Mouse (Mus musculus) left cerebral cortex, postnatal 25 days (tissue): ENCODE measurements at regions not wholly inside any gene's neighbourhood (a gene's known extent, or its start where the extent isn't known, plus 50 kb on each side); places are given as distances from the start of the nearest gene placed in this dataset.

Source experiments
- DNase-seq, 2 experiments: peaks; one replicate each; pipeline ENCODE4 v3.0.0; 2022; ENCODE audit warnings: low spot score in 2 of 2, mixed read lengths in 1 of 2
- intact Hi-C: fragments of 180-260 bp; cut with DNase I; formaldehyde crosslinking; loops from one replicate; pipeline ENCODE4 v1.15.1; 2025

DNA sequence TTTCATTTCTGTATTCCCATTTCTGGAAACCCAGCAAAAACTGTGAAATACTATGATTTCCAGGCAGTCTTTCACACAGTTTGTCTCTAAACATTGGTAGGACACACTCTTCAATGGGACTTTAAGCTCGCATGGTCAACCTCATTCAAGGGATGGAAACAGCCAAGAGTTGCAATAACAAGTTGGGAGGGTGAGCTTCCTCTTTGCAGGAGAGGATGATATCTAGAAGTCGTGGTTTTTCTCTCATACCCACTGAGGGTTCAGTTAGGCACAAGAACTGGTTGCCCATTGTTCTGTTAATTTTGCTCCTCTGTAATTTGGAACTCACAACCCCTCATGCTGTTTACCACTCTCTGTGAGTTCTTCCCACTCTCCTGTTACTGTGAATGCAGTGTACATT is 290.5 kb downstream of the Satb1 start:
- intact Hi-C loops = no loop called here
- no peak for DNase-seq

DNA sequence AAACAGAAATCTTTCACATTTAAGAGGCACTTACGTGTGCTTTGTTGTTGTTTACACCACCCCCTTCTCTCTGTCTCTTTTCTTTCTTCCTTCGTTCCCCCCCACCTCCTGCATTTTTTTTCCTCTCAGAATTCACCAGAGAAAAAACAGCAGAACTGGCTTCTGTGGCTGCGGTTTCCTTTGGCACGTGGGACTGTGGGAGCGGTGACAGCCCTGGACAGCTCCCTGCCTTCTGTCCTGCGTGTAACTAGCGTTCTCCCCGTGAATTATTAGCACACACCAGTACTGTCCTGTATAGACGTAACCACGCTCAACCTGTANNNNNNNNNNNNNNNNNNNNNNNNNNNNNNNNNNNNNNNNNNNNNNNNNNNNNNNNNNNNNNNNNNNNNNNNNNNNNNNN is 298.4 kb downstream of the Satb1 start:
- intact Hi-C loops = no loop called here
- DNase-seq = peak; percentile 21 to 51

DNA sequence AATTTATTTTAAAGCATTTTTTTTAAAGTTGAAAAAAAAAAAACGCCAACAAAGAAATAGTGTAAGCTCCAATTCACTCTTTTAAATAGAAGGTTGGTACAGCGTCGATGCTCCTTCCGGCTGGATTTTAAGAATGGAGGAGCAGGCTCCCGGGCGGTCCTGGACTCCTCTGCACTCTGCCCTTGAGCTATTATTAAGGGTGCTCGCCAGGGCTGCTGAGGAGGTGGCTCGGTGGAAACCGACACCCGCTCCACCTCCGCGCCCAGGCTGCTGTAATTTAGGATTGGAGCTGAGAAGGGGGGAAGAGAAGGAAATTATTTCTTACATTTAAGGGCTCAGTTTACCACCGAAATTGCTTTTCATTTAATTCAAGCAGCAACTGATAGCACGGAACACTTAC is 298.8 kb downstream of the Satb1 start:
- DNase-seq = peak in 1 of 2 experiments; percentile 32
- intact Hi-C loops = no loop called here

DNA sequence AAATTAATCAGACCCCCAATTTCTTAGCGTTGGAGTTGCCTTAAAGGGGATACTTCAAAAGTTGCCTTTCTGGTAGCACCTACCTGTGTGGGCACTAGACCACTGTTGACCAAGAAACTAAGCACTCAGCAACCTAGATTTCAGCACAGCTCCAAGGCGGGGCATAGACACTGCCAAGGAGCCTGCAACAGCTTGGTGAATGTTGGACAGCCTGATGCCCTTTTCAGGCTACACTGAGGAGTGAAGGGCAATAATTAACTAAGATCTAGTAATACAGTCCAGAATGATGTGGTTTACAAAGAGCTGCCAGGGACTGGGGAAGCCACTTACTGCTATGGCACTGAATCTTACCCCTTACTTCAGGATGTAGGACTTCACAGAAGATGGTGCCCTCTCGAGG is 304.9 kb downstream of the Satb1 start:
- DNase-seq = no peak
- intact Hi-C loops = no loop called here

DNA sequence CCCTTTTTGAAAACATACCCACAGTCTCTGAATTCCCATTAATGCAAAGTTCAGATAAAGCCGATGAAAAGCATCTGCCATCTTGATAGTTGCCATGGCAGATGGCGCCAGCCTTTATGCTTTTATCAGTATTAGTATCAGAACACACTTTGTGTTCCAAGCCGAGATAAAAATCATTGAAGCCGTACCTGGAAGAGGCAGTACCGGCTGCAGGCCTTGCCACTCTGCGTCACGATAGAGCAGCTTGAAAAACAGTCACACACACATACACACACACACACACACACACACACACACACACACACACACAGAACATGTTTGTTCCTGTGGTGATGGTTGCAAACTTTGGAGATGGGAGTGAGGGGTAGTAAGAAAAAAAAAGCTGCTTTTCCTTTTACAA is 306.2 kb downstream of the Satb1 start:
- no peak for DNase-seq
- intact Hi-C loops = no loop called here

DNA sequence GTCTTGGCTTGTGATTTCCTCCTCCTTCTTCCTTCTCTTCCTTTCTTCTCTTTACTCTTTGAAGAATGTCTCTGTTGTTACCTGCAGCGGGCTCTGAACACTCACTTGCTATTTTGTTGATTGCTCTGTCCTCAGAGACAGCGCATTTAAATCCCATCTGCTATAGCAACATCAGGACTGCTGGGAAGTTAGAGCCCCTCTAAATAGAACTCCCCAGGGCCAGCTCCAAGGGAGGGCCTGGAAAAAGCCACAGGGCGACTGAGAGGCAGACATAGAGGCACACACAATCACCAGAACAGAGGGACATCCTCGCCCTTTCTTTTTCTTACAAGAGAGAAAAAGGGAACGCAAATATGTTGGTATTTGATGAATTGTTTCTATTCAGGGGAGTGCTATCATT is 306.6 kb downstream of the Satb1 start:
- DNase-seq = no peak
- intact Hi-C loops = no loop called here

DNA sequence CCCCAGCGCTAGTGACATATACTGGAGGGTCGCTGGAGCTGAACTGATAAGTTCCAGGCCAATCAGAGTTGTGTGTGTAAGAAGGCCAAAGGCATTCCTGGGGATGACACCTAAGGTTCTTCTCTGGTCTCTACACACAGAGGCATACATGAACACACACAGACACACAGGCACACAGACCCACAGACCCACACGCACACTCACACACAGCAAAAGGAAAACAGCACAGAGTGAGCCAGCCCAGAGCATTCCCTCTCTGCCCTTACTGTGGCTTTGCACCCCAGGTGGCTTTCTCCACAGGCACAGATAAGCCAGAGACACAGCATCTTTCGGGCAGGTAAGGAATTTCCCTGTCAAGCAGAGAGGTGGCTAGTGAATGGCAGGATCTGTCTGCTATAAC is 307.1 kb downstream of the Satb1 start:
- intact Hi-C loops = no loop called here

DNA sequence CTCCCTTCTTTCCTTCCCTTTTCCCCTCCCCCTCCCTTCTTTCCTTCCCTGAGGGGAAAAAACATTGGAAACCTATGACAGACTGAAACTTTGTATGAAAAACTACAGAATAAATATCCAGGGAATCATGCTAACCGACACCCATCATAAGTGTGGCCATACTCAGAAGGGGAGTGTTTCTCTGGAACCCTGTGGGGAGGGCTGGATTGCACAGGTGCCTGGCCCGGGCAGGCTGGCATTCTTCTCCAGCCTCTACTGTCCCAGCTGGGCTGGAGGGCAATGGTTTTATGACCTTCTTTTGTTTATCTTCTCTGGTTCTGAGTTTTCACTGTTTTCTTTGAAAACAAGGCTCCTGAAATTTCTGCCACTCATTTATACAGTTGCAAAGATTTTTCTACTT is 307.9 kb downstream of the Satb1 start:
- no peak for DNase-seq
- intact Hi-C loops = no loop called here

More for the DNA sequence above, 307.1 kb downstream of the Satb1 start:
- DNase-seq = no peak

DNA sequence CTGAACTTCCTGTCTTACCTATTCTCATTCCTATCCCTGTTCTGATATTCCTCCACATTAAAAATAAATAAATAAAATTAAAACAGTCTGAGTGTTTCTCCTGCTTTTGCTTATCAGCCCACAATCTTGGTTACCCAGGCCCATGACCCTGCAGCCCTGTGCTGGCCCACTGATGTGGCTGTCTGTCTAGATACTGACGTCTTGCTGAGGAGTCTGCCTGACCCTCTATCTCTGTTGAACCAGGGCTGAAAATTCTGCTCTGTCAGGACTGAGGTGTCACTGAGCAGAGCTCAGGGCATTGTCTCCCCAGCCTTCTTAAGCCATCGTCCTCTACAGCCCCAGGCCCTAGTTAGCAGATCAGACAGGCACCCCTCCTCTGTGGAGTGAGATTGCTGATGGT is 321.2 kb downstream of the Satb1 start:
- intact Hi-C loops = no loop called here
- DNase-seq = no peak

DNA sequence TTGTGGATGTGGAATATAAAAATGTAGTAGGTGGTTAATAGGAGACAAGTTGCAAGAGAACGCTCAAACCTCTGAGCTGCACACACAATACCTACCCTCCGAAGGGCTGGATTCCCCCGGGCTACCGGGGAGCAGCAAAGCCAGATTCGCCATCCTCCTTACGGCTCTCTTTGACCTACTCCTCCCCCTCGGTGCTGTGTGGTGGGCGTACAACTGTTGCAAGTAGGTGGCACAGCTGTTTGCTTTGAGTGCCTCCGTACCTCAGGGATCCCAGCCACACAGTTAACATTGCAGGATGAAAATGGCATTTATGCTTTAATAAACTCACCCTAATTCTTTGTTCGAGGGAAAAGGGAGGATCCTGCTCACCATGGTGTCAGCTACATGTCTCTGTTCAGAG is 321.6 kb upstream of the Tbc1d5 start:
- DNase-seq = peak in 1 of 2 experiments; percentile 7
- intact Hi-C loops = no loop called here

DNA sequence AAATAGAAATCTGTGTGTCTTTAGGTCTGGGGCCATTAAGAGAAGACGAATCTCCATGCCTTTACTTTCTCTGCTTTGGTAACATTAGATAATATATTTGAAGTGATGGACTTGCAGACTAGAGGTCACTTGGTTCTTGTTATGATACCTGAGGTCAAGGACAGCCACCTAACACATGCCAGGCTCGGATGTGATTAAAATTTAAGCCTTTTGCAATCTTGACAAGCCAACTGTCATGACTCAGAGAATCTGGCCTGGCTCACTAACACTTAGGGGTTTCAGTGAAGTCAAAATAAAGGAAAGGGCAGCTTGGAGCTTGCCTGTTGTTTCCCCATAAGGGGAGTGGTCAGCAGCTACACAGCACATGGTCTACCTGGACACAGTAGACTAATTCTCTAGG is 320.4 kb upstream of the Tbc1d5 start:
- intact Hi-C loops = no loop called here
- no peak for DNase-seq

DNA sequence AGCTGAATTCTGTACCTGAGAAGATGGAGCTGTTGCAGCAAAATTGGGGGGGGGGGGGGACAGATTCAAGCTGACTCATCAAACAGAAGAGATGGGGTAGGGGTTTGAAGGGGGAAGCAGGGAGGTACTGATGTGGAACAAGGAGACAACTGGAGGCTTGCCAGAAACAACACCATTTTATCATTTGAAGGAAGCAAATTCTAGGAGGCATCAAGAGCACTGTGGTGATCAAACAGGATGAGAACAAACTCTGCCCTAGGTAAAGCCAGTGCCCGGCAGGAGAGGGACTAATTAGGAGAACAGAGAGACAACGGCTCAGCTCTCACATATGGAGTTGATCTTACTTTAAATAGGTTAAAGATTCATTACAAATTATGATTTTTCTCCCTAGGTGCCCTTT is 315.9 kb upstream of the Tbc1d5 start:
- DNase-seq = no peak
- intact Hi-C loops = no loop called here

DNA sequence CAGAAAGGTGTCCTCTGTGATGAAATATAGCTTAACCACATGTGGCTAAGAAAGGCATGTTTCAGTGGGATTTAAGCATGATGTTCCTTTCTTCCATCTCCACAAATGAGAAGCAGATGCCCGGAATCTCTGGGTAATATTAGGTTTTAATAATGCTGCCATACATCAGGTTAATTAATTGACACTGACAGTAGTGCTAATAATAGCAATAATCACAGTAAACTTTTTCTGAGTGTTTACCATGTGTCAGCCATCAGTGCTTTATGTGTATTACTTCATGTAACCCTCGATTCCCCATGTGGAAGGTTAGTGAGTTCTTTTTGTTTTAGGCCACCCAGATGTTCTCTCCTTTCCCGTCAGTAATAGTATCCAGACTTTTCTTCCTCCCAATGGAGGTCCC is 310.2 kb upstream of the Tbc1d5 start:
- no peak for DNase-seq
- intact Hi-C loops = no loop called here

DNA sequence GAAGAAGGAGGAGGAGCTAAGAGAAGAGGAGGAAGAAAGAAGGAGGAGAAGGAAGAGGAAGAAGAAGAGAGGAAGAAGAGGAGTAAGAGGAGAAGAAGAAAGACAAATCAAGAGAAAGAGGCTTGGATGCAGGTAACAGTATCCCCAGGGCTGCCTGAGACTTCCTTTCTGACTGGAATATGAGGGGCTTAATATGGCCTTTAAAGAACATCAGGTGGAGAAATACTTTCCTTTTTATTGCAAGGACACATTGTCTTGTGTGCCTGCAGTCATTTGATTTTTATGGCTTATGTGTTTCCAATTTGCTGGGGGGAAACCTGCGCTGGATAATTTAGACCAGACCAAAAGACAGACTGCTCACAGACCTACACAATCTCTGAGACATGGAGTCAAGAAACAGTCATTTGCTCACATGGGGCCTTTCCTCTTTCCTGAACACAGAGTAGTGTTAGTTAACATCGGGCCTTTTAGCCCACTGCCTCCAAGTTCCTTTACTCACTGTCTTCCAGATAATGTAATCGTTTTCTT is 308.8 kb upstream of the Tbc1d5 start:
- no peak for DNase-seq

DNA sequence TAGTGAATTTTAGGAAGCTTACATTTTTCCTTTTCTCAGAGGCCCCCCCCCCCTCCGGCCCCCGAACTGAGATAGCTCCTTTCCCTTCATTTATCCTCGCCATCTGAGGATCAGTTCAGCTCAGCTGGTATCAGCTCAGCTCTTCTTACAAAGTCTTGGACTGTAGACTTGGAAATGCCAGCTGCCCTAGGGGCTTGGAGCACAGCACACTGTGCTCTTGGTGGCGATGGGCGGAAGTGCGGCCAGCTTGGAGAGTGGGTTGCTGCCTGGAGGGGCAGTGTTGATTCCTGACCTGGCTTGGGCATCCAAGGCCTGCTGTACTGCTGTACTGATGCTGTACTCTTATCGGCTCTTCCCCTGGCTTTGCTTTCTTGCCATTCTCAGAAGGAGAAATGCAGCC is 298.7 kb upstream of the Tbc1d5 start:
- intact Hi-C loops = no loop called here
- DNase-seq = peak in 1 of 2 experiments; percentile 2

More for the DNA sequence above, 308.8 kb upstream of the Tbc1d5 start:
- intact Hi-C loops = no loop called here

DNA sequence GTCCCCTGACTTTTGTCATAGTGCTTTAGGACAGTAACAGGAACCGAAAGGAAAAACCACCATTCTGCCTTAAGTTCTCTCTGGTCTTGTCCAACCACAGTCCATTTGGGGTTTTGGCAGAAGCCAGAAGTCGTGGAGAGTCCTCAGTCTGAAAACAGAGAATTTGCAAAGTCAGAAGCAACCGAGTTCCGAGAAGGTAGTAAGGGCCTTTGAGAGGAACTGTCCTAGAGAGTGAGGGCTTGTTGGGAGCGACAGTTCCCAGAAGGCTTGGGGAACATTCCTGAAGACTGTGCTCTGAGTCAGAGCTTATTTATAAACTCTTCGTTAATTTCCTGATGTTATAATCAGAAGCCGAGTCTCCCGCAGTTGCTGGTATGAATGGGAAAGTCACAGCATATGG is 298.3 kb upstream of the Tbc1d5 start:
- peak in 1 of 2 experiments; percentile 33 for DNase-seq
- intact Hi-C loops = no loop called here

DNA sequence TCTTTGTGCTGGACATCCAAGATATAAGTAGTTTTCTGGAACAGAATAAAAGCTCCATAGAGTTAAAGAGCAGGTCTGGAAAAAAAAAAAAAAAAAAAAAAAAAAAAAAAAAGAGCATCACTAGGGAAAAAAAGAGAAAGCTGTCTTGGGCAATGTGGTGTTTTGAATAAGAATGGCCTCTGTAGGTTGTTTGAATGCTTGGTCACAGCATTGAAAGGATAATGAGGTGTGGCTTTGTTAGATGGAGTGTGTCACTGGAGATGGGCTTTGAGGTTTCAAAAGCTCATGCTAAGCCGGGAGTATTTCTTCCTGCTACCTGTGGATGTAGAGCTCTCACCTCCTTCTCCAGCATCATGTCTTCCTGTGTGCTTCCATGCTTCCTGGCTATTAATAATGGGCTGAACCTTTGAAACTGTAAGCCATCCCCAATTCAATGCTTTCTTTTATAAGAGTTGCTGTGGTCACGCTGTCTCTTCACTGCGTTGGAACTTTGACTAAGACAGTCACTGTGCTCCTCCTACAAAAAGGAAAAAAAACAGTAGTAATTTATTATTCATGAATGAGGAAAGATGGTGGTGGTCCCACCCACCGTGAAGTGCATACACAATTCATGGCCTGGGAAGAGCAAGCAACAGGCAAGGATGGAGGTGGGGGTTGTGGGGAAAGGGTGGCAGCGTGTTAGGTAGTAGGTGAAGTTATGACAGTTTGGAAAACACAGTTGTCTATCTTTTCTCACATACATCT is 283.2 kb upstream of the Tbc1d5 start:
- no peak for DNase-seq
- intact Hi-C loops = no loop called here

DNA sequence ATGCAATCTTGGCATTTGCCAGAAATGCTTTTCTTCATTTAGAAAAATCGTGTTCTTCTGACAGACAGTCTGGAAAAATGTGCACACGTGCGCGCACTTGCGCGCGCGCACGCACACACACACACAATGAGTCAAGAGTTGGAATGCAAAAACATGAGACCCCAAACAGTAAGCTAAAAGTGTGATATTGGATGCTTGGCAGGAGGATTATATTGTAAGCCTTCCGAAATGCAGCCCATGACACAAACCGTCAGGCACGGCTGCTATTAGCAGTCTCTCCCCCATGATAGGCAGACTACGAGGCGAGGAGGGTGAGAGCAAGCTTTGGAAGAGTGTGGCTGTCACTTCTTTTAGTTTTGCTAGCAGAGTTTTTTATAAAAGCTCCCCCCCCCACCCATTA is 282.1 kb upstream of the Tbc1d5 start:
- peak; percentile 5 to 20 for DNase-seq
- intact Hi-C loops = no loop called here

DNA sequence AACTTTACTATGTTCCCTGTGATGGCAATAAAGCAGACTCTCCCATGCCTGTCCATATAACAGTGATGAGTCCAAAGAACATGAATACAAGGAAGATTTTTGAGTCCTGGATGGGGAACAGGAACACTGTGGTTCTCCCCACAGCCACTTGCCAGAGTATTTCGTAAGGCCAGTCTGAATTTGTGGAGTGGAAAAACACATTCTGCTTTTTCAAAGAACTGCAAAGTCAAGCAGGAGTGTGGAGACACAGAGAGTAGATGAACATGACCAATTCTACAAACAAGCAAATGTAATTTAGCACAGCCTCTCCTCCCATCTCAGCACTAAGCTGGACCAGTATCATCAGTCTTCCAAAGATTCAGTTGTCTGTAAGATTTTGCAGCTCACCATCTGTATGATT is 280.0 kb upstream of the Tbc1d5 start:
- no peak for DNase-seq
- intact Hi-C loops = no loop called here

DNA sequence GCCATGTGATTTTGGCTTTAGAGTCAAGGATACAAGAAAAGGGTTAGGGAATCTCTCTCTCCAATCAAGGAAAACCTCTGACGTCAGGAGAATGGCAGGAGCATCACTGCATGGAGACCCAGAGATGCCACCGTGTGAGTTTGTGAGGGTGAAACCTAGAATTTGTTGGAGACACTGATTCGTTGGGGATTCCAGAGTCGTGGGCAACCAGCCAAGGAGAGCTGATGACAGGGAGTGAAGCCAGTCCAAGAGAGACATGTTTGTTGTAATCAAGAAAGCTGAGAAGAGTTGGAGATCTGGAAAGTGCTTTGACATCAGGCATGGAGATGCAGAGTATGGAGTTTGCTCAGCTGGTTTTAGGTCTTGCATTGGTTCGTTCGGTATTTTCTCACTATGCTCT is 236.6 kb upstream of the Tbc1d5 start:
- intact Hi-C loops = no loop called here
- no peak for DNase-seq

DNA sequence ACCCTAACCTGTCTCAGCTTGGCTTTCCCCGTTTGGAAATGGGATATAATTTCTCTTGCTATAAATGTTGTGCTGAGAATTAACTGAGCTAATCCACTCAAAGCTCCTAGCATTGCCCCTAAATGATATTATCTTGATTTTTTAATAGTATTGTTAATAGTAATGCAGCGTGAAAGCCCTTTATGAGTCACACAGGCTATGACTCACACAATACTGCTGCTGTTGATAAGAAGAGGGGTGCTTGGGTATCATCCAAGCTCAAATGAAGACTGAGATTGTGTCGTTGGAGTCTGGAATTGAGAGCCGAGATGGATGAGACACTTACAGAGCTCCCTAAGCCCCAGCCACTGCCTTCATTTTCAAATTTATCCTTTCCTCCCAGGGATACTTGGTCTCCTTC is 235.2 kb upstream of the Tbc1d5 start:
- DNase-seq = no peak
- intact Hi-C loops = no loop called here

DNA sequence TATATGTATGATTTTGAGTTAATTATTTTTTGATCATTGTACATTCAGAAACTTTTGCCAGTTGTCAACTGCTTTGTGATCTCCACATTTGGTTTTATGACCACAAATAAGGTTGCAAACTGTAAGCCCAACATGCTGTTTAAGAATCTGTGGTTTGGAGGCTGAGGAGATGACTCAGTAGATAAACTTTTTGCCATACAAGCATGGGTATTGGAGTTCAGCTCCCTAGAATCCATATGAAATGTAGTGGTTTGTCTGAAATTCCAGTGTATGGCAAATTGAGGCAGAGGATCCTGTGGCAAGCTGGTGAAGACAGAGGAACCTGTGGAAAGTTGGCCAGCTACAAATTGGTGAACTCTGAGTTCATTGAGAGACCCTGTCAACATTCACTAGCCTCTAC is 234.6 kb upstream of the Tbc1d5 start:
- intact Hi-C loops = no loop called here
- DNase-seq = no peak
